Mouse (Mus musculus) lung, adult 2 months (tissue): Measurements from ENCODE around the gene Mfap1b.
"Not testable (repeated sequence)": the region's sequence is repeated elsewhere in the genome, so short reads cannot be mapped to it uniquely, and the experiment has no call there.

Experiments used
- CTCF ChIP-seq: fragments of 200-500 bp; IDR thresholded peaks from 2 replicates; pipeline ENCODE4 v1.5.1; 2011; ENCODE audit warnings: mild to moderate bottlenecking, low read length, control low read depth; ENCODE audit not compliant: insufficient read depth
- POLR2A ChIP-seq: fragments of 200-500 bp; IDR thresholded peaks from 2 replicates; pipeline ENCODE4 v1.6.1; 2011; ENCODE audit warnings: low read depth, mild to moderate bottlenecking, control low read depth, low read length, borderline replicate concordance; ENCODE audit errors: extremely low read depth

GRCm38 (mm10) chr2:121468982-121469381, 4.9 kb downstream of the Mfap1b start:
- not testable (repeated sequence) for TF ChIP-seq POLR2A, CTCF
